Mouse (Mus musculus): ENCODE data around the gene Cep112. TPM values are rescaled to one million over a fixed set of nuclear protein-coding genes. Genes with fewer than 3 reads are reported as not detected.

Gene Cep112
- total RNA-seq, 2 experiments from 2014 or later, result 11.3 to 12.0 TPM

- no peak for DNase-seq (ENCODE audit: low spot score in 2 of 2)
Measured at GRCm38 (mm10) chr11:108901670-108902069, 476.7 kb downstream of the Cep112 start.

GRCm38 (mm10) chr11:108902303-108902702, 477.3 kb downstream of the Cep112 start:
- DNase-seq (ENCODE audit: low spot score in 2 of 2), result no peak

- no peak for DNase-seq (ENCODE audit: low spot score in 2 of 2)
Measured at GRCm38 (mm10) chr11:108906590-108907254, 481.7 kb downstream of the Cep112 start.

- DNase-seq (ENCODE audit: low spot score in 2 of 2), result no peak
Measured at GRCm38 (mm10) chr11:108909396-108910195, 484.6 kb downstream of the Cep112 start.

Other genes starting within 250 kb of the Cep112 start
- gene Apoh, start 81.8 kb upstream of the Cep112 start, total RNA-seq (2021), result 1 to 10 TPM in 1 of 2 experiments, under 1 TPM in 1; 0.74 to 1.1 TPM
- 100 to 1,000 TPM; 156 to 175 TPM for gene Prkca, start 81.3 kb upstream of the Cep112 start, total RNA-seq (2021)

All from left cerebral cortex, adult 18-20 months (tissue).